Mouse (Mus musculus): ENCODE measurements around the gene Zfp106. TPM values are rescaled to one million over a fixed set of nuclear protein-coding genes. Genes with fewer than 3 reads are reported as not detected.

The Zfp106 gene
- total RNA-seq, 4 experiments from 2014 or later, result 144 to 174 (median 166) TPM

DNA sequence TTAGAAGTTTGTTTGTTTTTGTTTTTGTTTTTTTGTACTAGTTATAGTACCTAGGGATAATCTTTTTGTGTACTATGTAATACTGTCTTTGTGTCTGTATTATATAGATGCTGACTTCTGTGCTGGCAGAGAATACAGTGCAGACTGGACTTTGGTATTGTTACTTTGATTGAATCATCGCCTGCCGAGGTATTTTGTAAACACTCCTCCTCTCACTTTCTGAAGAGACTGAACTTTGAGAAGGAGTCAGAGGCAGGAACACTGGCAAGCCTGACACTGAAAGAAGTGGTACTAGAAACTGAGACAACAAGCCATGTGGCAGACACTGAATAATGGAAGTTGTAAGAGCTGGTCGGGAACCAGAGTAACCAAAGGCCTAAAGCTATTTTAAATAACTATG lies 6.8 kb downstream of the Zfp106 start:
- no peak for DNase-seq (ENCODE audit: low spot score in 2 of 2)

DNA sequence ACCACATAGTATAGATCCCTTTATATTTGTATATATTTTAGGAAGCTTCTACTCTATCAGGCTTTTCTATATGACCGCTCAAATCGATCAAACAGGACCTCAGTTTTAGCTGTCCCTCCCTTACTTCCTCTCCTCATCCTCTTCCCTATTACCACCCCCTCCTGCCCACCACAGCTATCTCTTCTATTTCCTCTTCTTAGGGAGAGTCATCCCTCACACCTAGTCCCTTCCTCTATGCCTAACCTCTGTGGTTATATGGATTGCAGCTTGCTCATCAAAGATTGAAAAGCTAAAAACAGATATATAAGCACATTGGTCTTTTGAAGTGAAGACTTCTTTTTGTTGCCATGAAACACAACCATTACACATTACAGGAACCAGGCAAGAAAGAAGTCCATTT lies 18.9 kb downstream of the Zfp106 start:
- DNase-seq (ENCODE audit: low spot score in 2 of 2), result no peak

DNA sequence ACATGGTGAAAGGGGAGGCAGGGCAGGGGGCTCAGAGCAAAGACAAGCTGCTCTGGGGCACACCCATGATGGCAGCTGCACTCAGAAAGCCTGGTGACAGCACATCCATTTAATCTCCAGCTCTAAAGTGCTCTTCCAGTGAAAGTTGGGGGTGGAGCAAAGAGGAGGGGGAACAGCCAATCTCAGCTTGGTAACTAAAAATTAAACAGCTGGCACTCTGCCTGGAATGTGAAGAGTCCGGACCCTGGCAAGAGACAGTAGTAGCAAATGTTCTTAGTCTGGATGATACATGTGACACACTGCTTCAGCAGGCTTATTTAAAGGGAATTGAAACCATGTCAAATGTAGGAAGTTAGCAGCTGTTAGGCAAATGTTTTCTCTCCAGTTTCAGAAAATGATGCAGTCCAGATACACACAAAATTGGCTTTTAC lies 23.9 kb downstream of the Zfp106 start:
- peak; percentile 77 to 85 for DNase-seq (ENCODE audit: low spot score in 2 of 2)

DNA sequence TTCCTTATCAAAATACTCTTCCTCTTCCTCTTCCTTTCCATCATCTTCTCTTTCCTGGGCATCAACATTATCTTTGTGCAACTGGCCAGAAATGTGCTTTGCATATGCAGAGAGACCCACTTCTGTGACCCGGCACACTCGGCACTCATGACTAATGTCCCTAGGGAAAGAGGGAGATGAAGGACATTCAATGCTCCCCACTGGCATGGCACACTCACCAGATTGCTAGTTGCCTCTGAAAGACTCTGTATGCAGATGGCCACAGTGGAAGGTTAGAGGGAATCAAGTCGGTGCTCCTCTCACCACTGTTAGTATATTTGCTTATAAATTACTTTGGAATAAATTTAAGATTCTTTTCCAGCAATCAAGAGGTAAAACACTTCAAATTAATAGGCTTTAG lies 24.3 kb downstream of the Zfp106 start:
- DNase-seq (ENCODE audit: low spot score in 2 of 2), result no peak

DNA sequence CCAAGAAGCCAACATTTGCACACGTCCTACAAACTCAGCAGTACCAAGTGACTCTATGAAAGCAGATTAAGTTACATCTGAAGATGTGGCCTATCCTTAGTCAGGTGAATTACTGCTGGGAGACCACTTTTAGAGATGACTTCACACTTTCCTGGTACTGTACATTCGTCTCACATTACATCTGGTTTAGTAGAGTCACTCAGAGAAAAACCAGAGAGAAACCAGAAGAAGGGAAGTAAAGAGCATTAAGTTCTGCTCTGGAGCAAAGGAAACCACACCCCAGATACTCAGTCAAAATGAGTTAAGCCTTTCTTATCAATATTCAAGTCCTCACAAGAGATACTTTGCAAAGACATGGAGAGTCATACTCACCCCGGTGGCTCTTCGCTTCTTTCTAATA lies 32.4 kb downstream of the Zfp106 start:
- DNase-seq (ENCODE audit: low spot score in 2 of 2), result no peak

DNA sequence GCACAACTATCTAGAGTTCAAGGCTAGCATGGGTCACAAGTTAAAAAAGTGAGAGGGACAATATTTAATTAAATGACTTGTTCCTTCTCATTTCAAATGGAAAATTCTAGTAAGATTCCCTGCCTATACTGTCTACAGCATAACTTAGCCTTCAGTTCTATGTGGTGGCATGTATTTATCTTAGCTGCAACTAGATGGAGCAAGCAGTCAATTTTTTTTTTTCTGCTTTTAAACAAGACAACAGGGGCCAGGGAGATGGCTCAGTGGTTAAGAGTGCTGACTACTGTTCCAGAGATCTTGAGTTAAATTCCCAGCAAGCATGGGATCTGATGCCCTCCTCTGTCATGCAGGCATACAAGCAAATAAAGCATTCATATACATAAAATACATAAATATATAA lies 34.1 kb downstream of the Zfp106 start:
- DNase-seq (ENCODE audit: low spot score in 2 of 2), result no peak

DNA sequence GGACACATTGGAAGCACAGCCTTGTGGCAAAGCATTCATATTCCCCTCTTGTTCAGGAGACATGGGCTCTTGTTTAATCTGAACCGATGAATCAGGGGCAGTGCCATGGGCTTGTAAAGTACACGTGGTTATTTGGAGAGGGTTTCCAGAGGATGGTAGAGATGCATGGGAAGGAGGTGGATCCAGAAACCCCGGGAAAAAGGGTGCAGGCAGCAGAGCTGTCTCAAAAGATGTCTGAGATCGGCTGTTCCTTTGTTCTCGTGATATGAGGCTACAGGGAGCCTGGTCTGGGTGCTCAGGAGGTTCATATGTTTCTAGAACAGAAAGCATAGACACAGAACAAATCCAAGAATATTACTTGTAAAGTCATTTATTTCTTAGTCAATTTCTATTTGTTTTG lies 36.9 kb downstream of the Zfp106 start:
- DNase-seq (ENCODE audit: low spot score in 2 of 2), result no peak

GRCm38 (mm10) chr2:120518547-120519210 lies 45.0 kb downstream of the Zfp106 start:
- no peak for DNase-seq (ENCODE audit: low spot score in 2 of 2)

GRCm38 (mm10) chr2:120514181-120514580 lies 49.5 kb downstream of the Zfp106 start:
- no peak for DNase-seq (ENCODE audit: low spot score in 2 of 2)

DNA sequence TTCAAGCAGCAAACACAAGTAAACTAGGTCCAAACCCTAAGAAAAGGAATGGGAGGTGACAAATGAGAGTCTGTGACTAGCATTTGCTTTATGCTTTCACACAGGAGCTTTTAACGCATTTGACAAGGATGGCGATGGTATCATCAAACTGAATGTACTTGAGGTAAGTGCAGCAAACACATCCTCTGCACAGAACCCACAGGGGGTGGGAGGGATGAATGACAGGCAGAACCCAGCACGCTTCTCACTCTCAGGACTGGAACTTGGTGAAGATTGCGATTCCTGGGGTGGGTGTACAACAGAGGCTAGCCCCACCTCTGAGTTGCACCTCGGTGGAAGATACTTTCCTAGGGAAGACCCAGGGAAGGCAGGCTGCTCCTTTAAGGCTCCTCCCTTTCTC lies 59.7 kb downstream of the Zfp106 start:
- DNase-seq (ENCODE audit: low spot score in 2 of 2), result no peak

- no peak for DNase-seq (ENCODE audit: low spot score in 2 of 2)
These were observed 60.5 kb downstream of the Zfp106 start for GRCm38 (mm10) chr2:120503094-120503493.

GRCm38 (mm10) chr2:120502605-120502990 lies 61.0 kb downstream of the Zfp106 start:
- DNase-seq (ENCODE audit: low spot score in 2 of 2), result peak in 1 of 2 experiments; percentile 14

GRCm38 (mm10) chr2:120501931-120502604 lies 61.6 kb downstream of the Zfp106 start:
- no peak for DNase-seq (ENCODE audit: low spot score in 2 of 2)

- DNase-seq (ENCODE audit: low spot score in 2 of 2), result no peak
These were observed 62.3 kb downstream of the Zfp106 start for GRCm38 (mm10) chr2:120501136-120501918.

DNA sequence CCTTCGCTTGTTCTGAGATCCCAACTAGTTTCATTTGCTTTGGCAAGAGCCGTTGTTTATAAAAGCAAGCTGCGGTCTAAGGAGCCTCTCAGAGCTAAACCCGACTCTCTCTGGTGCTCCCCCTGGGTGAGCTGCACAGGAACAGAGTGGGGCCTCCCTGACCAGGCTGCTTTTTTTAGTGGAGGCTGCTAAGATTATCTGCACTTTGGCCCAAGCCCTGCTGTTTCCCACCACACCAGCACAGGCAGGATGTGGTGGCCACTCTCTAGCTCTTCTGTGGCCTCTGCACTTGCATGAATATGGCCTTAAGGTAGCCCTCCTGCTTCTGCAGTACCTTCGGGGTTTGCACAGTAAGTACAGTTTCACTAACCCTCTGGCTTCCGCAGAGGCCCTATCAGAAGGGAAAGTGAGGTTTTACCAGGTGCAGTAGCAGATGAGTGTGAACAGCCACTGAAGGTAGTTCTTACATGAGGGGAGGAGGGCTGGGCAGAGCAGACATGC lies 63.6 kb downstream of the Zfp106 start:
- DNase-seq (ENCODE audit: low spot score in 2 of 2), result no peak

- peak; percentile 45 to 53 for DNase-seq (ENCODE audit: low spot score in 2 of 2)
These were observed 67.1 kb downstream of the Zfp106 start for GRCm38 (mm10) chr2:120496511-120496910.

DNA sequence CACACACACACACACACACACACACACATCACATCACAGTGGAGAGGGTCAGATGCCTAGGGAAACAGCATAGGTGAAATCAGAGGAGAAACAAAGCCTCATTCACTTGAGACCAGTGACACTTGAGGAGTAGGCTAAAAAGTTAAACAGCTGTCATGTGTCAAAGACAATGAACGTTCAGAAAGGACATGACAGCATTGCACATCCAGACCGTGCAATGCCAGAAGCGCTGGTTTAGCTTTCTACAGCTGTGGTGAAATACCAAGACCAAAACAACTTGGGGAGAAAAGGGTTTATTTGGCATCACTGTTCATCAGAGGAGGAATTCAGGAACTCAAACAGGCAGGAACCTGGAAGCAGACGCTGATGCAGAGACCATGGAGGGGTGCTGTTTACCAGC lies 70.4 kb downstream of the Zfp106 start:
- no peak for DNase-seq (ENCODE audit: low spot score in 2 of 2)

- no peak for DNase-seq (ENCODE audit: low spot score in 2 of 2)
These were observed 79.4 kb downstream of the Zfp106 start for GRCm38 (mm10) chr2:120484241-120484640.

GRCm38 (mm10) chr2:120482506-120483389 lies 80.9 kb downstream of the Zfp106 start:
- no peak for DNase-seq (ENCODE audit: low spot score in 2 of 2)

GRCm38 (mm10) chr2:120481921-120482320 lies 81.7 kb downstream of the Zfp106 start:
- DNase-seq (ENCODE audit: low spot score in 2 of 2), result no peak

- DNase-seq (ENCODE audit: low spot score in 2 of 2), result peak in 1 of 2 experiments; percentile 77
These were observed 85.0 kb downstream of the Zfp106 start for GRCm38 (mm10) chr2:120478600-120478999.
